Mouse (Mus musculus) lung, adult 2 months (tissue): ENCODE measurements around the gene Cebpg.

Experiments used
- CTCF ChIP-seq: fragments of 200-500 bp; IDR thresholded peaks from 2 replicates; pipeline ENCODE4 v1.5.1; 2011; ENCODE audit warnings: mild to moderate bottlenecking, low read length, control low read depth; ENCODE audit not compliant: insufficient read depth
- POLR2A ChIP-seq: fragments of 200-500 bp; IDR thresholded peaks from 2 replicates; pipeline ENCODE4 v1.6.1; 2011; ENCODE audit warnings: low read depth, mild to moderate bottlenecking, control low read depth, low read length, borderline replicate concordance; ENCODE audit errors: extremely low read depth

DNA sequence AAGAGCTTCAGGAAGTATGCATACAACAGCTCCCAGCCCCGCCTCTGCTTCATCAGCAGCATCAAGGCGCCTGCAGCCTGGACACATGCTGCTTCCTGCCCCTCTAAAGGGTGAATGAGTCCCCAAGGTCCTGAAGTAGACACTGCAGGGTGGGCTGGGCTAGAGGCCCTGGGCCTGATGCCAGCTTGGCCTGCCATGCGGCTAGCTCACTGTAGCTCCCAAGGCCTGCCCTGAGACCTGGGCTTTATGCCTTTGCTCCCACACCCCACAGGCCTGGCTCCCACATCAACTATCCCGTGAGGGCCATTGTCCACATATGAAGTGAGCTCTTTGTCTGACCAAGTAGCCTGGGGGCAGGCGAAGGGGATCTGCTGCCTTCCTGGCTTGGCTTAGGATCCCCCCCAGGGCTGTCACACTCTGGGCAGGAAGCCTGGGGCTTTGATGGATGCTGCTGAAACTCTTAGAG, 20.1 kb downstream of the Cebpg start:
- TF ChIP-seq CTCF: no peak
- no peak for TF ChIP-seq POLR2A
